Mouse (Mus musculus) embryo, embryonic 9.5 days (tissue): ENCODE results near the gene Hspa5.
A peak's percentile ranks its signal among the peaks of the same experiment; 100 is the strongest.
"Not testable (repeated sequence)": the region's sequence is repeated elsewhere in the genome, so short reads cannot be mapped to it uniquely, and the experiment has no call there.

Source experiments
- DNase-seq: peaks from one replicate; pipeline ENCODE4 v3.0.0-alpha.2; 2017; ENCODE audit errors: extremely low spot score

Hspa5 gene

GRCm38 (mm10) chr2:34770951-34771350, 819 bp upstream of the Hspa5 start:
- no peak for DNase-seq

GRCm38 (mm10) chr2:34772252-34773235, 774 bp downstream of the Hspa5 start:
- no peak for DNase-seq

- no peak for DNase-seq
Observed at GRCm38 (mm10) chr2:34773673-34774072, 1.9 kb downstream of the Hspa5 start.

GRCm38 (mm10) chr2:34774493-34774892, 2.7 kb downstream of the Hspa5 start:
- no peak for DNase-seq

GRCm38 (mm10) chr2:34777237-34777868, 5.6 kb downstream of the Hspa5 start:
- no peak for DNase-seq

- no peak for DNase-seq
Observed at GRCm38 (mm10) chr2:34783064-34784020, 11.6 kb downstream of the Hspa5 start.

GRCm38 (mm10) chr2:34784085-34784484, 12.3 kb downstream of the Hspa5 start:
- DNase-seq = peak; percentile 44

GRCm38 (mm10) chr2:34790282-34790681, 18.5 kb downstream of the Hspa5 start:
- DNase-seq = no peak

GRCm38 (mm10) chr2:34792543-34792942, 20.8 kb downstream of the Hspa5 start:
- DNase-seq = not testable (repeated sequence)

- no peak for DNase-seq
Observed at GRCm38 (mm10) chr2:34794511-34794910, 22.7 kb downstream of the Hspa5 start.

- no peak for DNase-seq
Observed at GRCm38 (mm10) chr2:34795426-34795825, 23.7 kb downstream of the Hspa5 start.

GRCm38 (mm10) chr2:34799357-34800256, 27.8 kb downstream of the Hspa5 start, which contains the start of gene Rabepk:
Gene Rabepk (minus strand): TSS chr2:34799912.
- peak; percentile 87 for DNase-seq

GRCm38 (mm10) chr2:34800371-34800770, 28.6 kb downstream of the Hspa5 start:
- no peak for DNase-seq

GRCm38 (mm10) chr2:34801516-34802482, 30.0 kb downstream of the Hspa5 start:
- peak; percentile 95 for DNase-seq

GRCm38 (mm10) chr2:34802565-34803245, 30.9 kb downstream of the Hspa5 start:
- peak; percentile 31 for DNase-seq

GRCm38 (mm10) chr2:34803746-34804145, 32.0 kb downstream of the Hspa5 start:
- DNase-seq = no peak

- no peak for DNase-seq
Observed at GRCm38 (mm10) chr2:34804172-34804571, 32.4 kb downstream of the Hspa5 start.

- DNase-seq = no peak
Observed at GRCm38 (mm10) chr2:34804815-34805214, 33.0 kb downstream of the Hspa5 start.
